Mouse (Mus musculus) lung, postnatal 0 days (tissue): ENCODE results near the gene Gm5725.
"Not testable (repeated sequence)": the region's sequence is repeated elsewhere in the genome, so short reads cannot be mapped to it uniquely, and the experiment has no call there.

Experiments used
- CTCF ChIP-seq: IDR thresholded peaks from 2 replicates; pipeline ENCODE4 v1.5.1; 2016; ENCODE audit warnings: antibody characterized with exemption, mild to moderate bottlenecking
- EP300 ChIP-seq: IDR thresholded peaks from 2 replicates; pipeline ENCODE4 v1.6.1; 2016; ENCODE audit warnings: antibody characterized with exemption, mild to moderate bottlenecking, control low read depth

DNA sequence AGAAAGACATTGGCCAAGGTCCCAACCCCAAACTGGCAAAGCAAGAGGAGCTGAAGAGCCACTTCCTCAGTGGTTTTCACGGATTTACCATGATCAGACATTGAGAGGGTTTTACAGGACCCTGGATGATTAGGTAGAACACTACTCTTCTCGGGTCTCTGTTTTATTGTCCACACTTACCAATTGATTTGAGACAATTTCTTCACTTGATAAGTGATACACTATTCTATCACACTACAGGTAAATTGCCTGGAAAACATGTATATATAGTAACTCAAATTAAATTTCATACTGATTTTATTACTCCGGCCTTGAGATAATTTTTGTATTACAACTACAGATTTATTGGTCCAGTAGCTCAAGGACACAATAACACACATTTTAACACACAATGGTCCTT, 47.4 kb downstream of the Gm5725 start, which contains the start of gene Gm4177:
- TF ChIP-seq EP300, CTCF: not testable (repeated sequence)
